In the genomic region with DNA sequence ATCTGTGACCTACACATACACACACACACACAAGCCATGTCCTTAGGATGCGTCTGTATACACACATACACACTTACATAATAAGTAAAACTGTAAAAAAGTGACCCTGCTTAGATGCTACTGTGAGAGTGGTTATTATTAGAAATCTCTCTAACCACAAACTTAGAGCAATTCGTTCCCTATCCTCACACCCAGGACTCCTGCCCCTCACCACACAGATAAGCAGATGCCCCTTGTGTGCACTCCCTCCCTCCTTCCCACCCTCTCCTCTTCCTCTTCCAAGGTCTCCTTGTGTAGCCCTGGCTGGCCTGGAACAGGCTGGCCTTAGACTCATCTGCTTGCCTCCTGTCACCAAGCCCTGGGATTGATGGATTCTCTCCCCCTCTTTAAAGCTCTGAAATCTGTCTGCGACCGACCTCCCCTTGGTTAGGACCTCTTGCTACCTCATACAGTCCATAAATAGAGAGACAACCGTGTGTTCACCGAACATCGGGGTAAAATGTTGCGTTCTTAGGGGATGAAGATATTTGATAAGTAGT, we compare ENCODE assay signal across 18 mouse cellular contexts. TPM values are rescaled to one million over a fixed set of nuclear protein-coding genes. Genes with fewer than 3 reads are reported as not detected.
A peak's percentile ranks its signal among the peaks of the same experiment; 100 is the strongest.
DNase-seq lines count a peak whose midpoint lies in the region; ATAC-seq and TF ChIP-seq lines count a peak whose summit lies in the region.
"Had no signal": no experiment of that assay in that cellular context is flagged by ENCODE, and none has a peak within 500 bp of the region (broad histone marks: within the 10 kb centered on the region; RNA-seq: fewer than 3 reads in every experiment).

No protein-coding gene starts in this region.

- no peak overlapping the region for H3K4me3 ChIP-seq in heart, embryonic 12.5 days
- no peak overlapping the region for H3K4me3 ChIP-seq in MEL (ENCODE audit: control insufficient read depth in 1 of 2, insufficient read depth in 1 of 2, low read depth in 2 of 2, low read length in 2 of 2)
- H3K4me3 ChIP-seq in liver, embryonic 14.5 days (ENCODE audit: insufficient read depth in 1 of 2, low read depth in 2 of 2, low read length in 2 of 2), result no peak overlapping the region
- H3K4me3 ChIP-seq: embryonic facial prominence, embryonic 13.5 days; forebrain, embryonic 10.5 days had no signal

- H3K27ac ChIP-seq in heart, embryonic 12.5 days (ENCODE audit: poor library complexity, severe bottlenecking), result no peak overlapping the region
- peak overlapping the region; percentile 35 for H3K27ac ChIP-seq in MEL (ENCODE audit: control insufficient read depth, low read depth, low read length)
- peak overlapping the region; percentile 94 for H3K27ac ChIP-seq in liver, embryonic 14.5 days
- H3K27ac ChIP-seq: embryonic facial prominence, embryonic 13.5 days; forebrain, embryonic 10.5 days had no signal

- DNase-seq in cerebellum, adult 11-12 months, result peak; percentile 41
- DNase-seq in cerebellum, adult 8-10 months, result no peak
- DNase-seq in heart, adult 11 months, result no peak
- peak; percentile 80 for DNase-seq in MEL (ENCODE audit: low read depth, low spot score)
- no peak for DNase-seq in liver, embryonic 14.5 days (ENCODE audit: low read depth in 3 of 3, low spot score in 3 of 3)
- no peak for DNase-seq in thymus, postnatal 25 days
- no peak for DNase-seq in spleen, adult 12 weeks (ENCODE audit: low spot score)
- DNase-seq: adrenal gland, adult 8-10 months; cerebellum, adult 11 months; lung, embryonic 14.5 days; lung, postnatal 4 days; spleen, adult 18-20 months; thymus, adult 18-20 months had no signal

- no peak for TF ChIP-seq CTCF in MEL (IDR thresholded peaks at IDR 0.05 in 2 of 3, conservative IDR thresholded peaks at IDR 0.05 in 1 of 3; ENCODE audit: control insufficient read depth in 1 of 3, insufficient read depth in 1 of 3, low read depth in 2 of 3, low read length in 3 of 3, poor library complexity in 1 of 3, severe bottlenecking in 1 of 3)
- no peak for TF ChIP-seq CTCF in liver, embryonic 14.5 days (IDR thresholded peaks at IDR 0.05; ENCODE audit: low read depth)

- WGBS in heart, embryonic 12.5 days, result 65% methylated on average over 8 of the region's 8 CpGs
- WGBS in liver, embryonic 14.5 days (ENCODE audit: insufficient replicate concordance), result 18% methylated on average over 8 of the region's 8 CpGs

- no peaks in the 10 kb centered on the region for H3K9me3 ChIP-seq in heart, embryonic 12.5 days (replicated peaks)
- no peaks in the 10 kb centered on the region for H3K9me3 ChIP-seq in MEL (replicated peaks; ENCODE audit: insufficient read depth, low read length)
- H3K9me3 ChIP-seq in liver, embryonic 14.5 days (ENCODE audit: control insufficient read depth, low read length), result no peaks in the 10 kb centered on the region
- H3K9me3 ChIP-seq: embryonic facial prominence, embryonic 13.5 days; forebrain, embryonic 10.5 days had no signal

- H3K79me2 ChIP-seq in MEL (ENCODE audit: control insufficient read depth, insufficient read depth, low read length, poor library complexity), result peaks cover 17% of the 10 kb centered on the region

- ATAC-seq in heart, embryonic 12.5 days (ENCODE audit: insufficient number of reproducible peaks, low FRiP score), result no peak
- ATAC-seq in liver, embryonic 14.5 days (ENCODE audit: insufficient read depth), result no peak
- ATAC-seq: hindbrain, embryonic 16.5 days; intestine, postnatal 0 days had no signal

- peaks cover 35% of the 10 kb centered on the region for H3K4me1 ChIP-seq in heart, embryonic 12.5 days (replicated peaks)
- peaks cover 22 to 30% of the 10 kb centered on the region in 2 experiments for H3K4me1 ChIP-seq in MEL (ENCODE audit: control insufficient read depth in 1 of 2, insufficient read depth in 2 of 2, low read length in 2 of 2)
- H3K4me1 ChIP-seq in liver, embryonic 14.5 days (replicated peaks; ENCODE audit: control insufficient read depth in 2 of 2, insufficient read depth in 2 of 2, low read length in 1 of 2), result peaks cover 29 to 38% of the 10 kb centered on the region in 2 experiments

- TF ChIP-seq RAD21 in MEL (IDR thresholded peaks at IDR 0.05; ENCODE audit: low read depth, low read length), result no peak

- H3K27me3 ChIP-seq in heart, embryonic 12.5 days (replicated peaks), result no peaks in the 10 kb centered on the region
- H3K27me3 ChIP-seq in MEL (ENCODE audit: control insufficient read depth in 1 of 2, insufficient read depth in 2 of 2, low read length in 2 of 2), result no peaks in the 10 kb centered on the region
- no peaks in the 10 kb centered on the region for H3K27me3 ChIP-seq in liver, embryonic 14.5 days (ENCODE audit: control insufficient read depth, insufficient read depth, low read length)
- H3K27me3 ChIP-seq: embryonic facial prominence, embryonic 13.5 days had no signal

- no peak for TF ChIP-seq POLR2A in MEL (IDR thresholded peaks at IDR 0.05; ENCODE audit: control insufficient read depth in 1 of 2, insufficient read depth in 1 of 2, low read depth in 1 of 2, low read length in 2 of 2, poor library complexity in 1 of 2)

- H3K4me2 ChIP-seq in heart, embryonic 12.5 days, result no peak overlapping the region
- peak overlapping the region; percentile 96 for H3K4me2 ChIP-seq in liver, embryonic 14.5 days (ENCODE audit: low read depth)
- H3K4me2 ChIP-seq: embryonic facial prominence, embryonic 13.5 days; lung, embryonic 14.5 days had no signal

- peak; percentile 88 to 92 for TF ChIP-seq EP300 in MEL (IDR thresholded peaks at IDR 0.05; ENCODE audit: low read depth in 1 of 2, low read length in 2 of 2)
- TF ChIP-seq EP300 in liver, embryonic 14.5 days (IDR thresholded peaks at IDR 0.05; ENCODE audit: low read depth), result peak; percentile 41; the same call in 1 of the 2 replicates

- H3K36me3 ChIP-seq in heart, embryonic 12.5 days, result peaks cover 14% of the 10 kb centered on the region
- H3K36me3 ChIP-seq in MEL (ENCODE audit: control insufficient read depth in 1 of 2, insufficient read depth in 2 of 2, low read length in 2 of 2), result peaks cover 0 to 36% of the 10 kb centered on the region in 2 experiments; a peak in 2 of 4 replicates
- H3K36me3 ChIP-seq in liver, embryonic 14.5 days (replicated peaks; ENCODE audit: control insufficient read depth, insufficient read depth, low read depth), result peaks cover 4% of the 10 kb centered on the region

- H3K9ac ChIP-seq in heart, embryonic 12.5 days, result 0 out of 2 replicates have a peak overlapping the region, but pooled peaks have one; percentile 7
- no peak overlapping the region for H3K9ac ChIP-seq in MEL (ENCODE audit: control insufficient read depth, low read depth, low read length, poor library complexity, severe bottlenecking)
- H3K9ac ChIP-seq in liver, embryonic 14.5 days (replicated peaks), result peak overlapping the region; percentile 28; the same call in 1 of the 2 replicates
- H3K9ac ChIP-seq: embryonic facial prominence, embryonic 13.5 days; lung, embryonic 14.5 days had no signal

TF ChIP-seq in MEL, 35 proteins besides CTCF, POLR2A, EP300 and RAD21 (continues in another document):
- TF ChIP-seq GATA1 (IDR thresholded peaks at IDR 0.05; ENCODE audit: low read depth, low read length) (peak; percentile 92), MEF2A (IDR thresholded peaks at IDR 0.05; ENCODE audit: extremely low read depth, insufficient replicate concordance, low read depth, low read length, poor library complexity, severe bottlenecking) (peak; percentile 91), ZMIZ1 (IDR thresholded peaks at IDR 0.05; ENCODE audit: low read depth, low read length) (no peak), CHD2 (IDR thresholded peaks at IDR 0.05; ENCODE audit: low read length) (no peak), UBTF (IDR thresholded peaks at IDR 0.05; ENCODE audit: borderline replicate concordance, insufficient read depth, low read depth, low read length) (no peak), RCOR1 (IDR thresholded peaks at IDR 0.05; ENCODE audit: low read depth, low read length) (peak; percentile 84)

RNA-seq across cellular contexts. Expression of gene Hexim2, which starts 3.9 kb away (rescaled TPM):
- 7.8 and 8.4 TPM in 2 replicates for polyA plus RNA-seq in heart, embryonic 12.5 days (2016; fragmentation: Nextera tagmentation; extraction: Ambion mirVana)
- 12.3 and 17.2 TPM in 2 replicates for total RNA-seq in MEL (2012; rRNA removed)
- polyA plus RNA-seq in MEL (2012; ENCODE audit: insufficient read depth in 1 of 2, insufficient read length in 2 of 2, low read depth in 1 of 2, low replicate concordance in 2 of 2, missing spikeins in 1 of 2), result 10 to 100 TPM in 1 of 2 experiments, not detected in 1; 12.5 TPM
- 2.2 and 3.5 TPM in 2 replicates for polyA plus RNA-seq in liver, embryonic 14.5 days (2012; rRNA removed)
- polyA plus RNA-seq in liver, embryonic 14.5 days (2014; fragmentation: Nextera tagmentation; extraction: Ambion mirVana), result 3.4 and 4.4 TPM in 2 replicates

RNA-seq across cellular contexts. Expression of gene Hexim1, which starts 20.1 kb away (rescaled TPM):
- polyA plus RNA-seq in heart, embryonic 12.5 days (2016; fragmentation: Nextera tagmentation; extraction: Ambion mirVana), result 2.8 and 3.0 TPM in 2 replicates
- total RNA-seq in MEL (2012; rRNA removed), result 17.3 and 18.4 TPM in 2 replicates
- 10 to 100 TPM in 1 of 2 experiments, not detected in 1; 25.4 TPM for polyA plus RNA-seq in MEL (2012; ENCODE audit: insufficient read depth in 1 of 2, insufficient read length in 2 of 2, low read depth in 1 of 2, low replicate concordance in 2 of 2, missing spikeins in 1 of 2)
- polyA plus RNA-seq in liver, embryonic 14.5 days (2012; rRNA removed), result 8.4 and 11.4 TPM in 2 replicates
- 2.4 and 2.6 TPM in 2 replicates for polyA plus RNA-seq in liver, embryonic 14.5 days (2014; fragmentation: Nextera tagmentation; extraction: Ambion mirVana)

RNA-seq across cellular contexts. Expression of gene Acbd4, which starts 34.6 kb away (rescaled TPM):
- 13.5 and 13.8 TPM in 2 replicates for polyA plus RNA-seq in heart, embryonic 12.5 days (2016; fragmentation: Nextera tagmentation; extraction: Ambion mirVana)
- total RNA-seq in MEL (2012; rRNA removed), result 15.2 and 16.6 TPM in 2 replicates
- 10 to 100 TPM in 1 of 2 experiments, not detected in 1; 18.3 TPM for polyA plus RNA-seq in MEL (2012; ENCODE audit: insufficient read depth in 1 of 2, insufficient read length in 2 of 2, low read depth in 1 of 2, low replicate concordance in 2 of 2, missing spikeins in 1 of 2)
- polyA plus RNA-seq in liver, embryonic 14.5 days (2012; rRNA removed), result 22.2 and 27.3 TPM in 2 replicates
- polyA plus RNA-seq in liver, embryonic 14.5 days (2014; fragmentation: Nextera tagmentation; extraction: Ambion mirVana), result 49.7 and 63.2 TPM in 2 replicates

RNA-seq across cellular contexts. Expression of gene Plcd3, which starts 34.6 kb away (rescaled TPM):
- polyA plus RNA-seq in heart, embryonic 12.5 days (2016; fragmentation: Nextera tagmentation; extraction: Ambion mirVana), result 5.8 and 6.6 TPM in 2 replicates
- 1.7 and 2.0 TPM in 2 replicates for total RNA-seq in MEL (2012; rRNA removed)
- 1 to 10 TPM in 1 of 2 experiments, not detected in 1; 2.6 TPM for polyA plus RNA-seq in MEL (2012; ENCODE audit: insufficient read depth in 1 of 2, insufficient read length in 2 of 2, low read depth in 1 of 2, low replicate concordance in 2 of 2, missing spikeins in 1 of 2)
- 0.31 and 0.36 TPM in 2 replicates for polyA plus RNA-seq in liver, embryonic 14.5 days (2012; rRNA removed)
- polyA plus RNA-seq in liver, embryonic 14.5 days (2014; fragmentation: Nextera tagmentation; extraction: Ambion mirVana), result 0.06 and 0.29 TPM in 2 replicates

RNA-seq across cellular contexts. Expression of gene Fmnl1, which starts 34.8 kb away (rescaled TPM):
- polyA plus RNA-seq in heart, embryonic 12.5 days (2016; fragmentation: Nextera tagmentation; extraction: Ambion mirVana), result 1.1 and 1.7 TPM in 2 replicates
- total RNA-seq in MEL (2012; rRNA removed), result 1.4 and 1.7 TPM in 2 replicates
- polyA plus RNA-seq in MEL (2012; ENCODE audit: insufficient read depth in 1 of 2, insufficient read length in 2 of 2, low read depth in 1 of 2, low replicate concordance in 2 of 2, missing spikeins in 1 of 2), result 10 to 100 TPM in 1 of 2 experiments, not detected in 1; 17.2 TPM
- polyA plus RNA-seq in liver, embryonic 14.5 days (2012; rRNA removed), result 2.3 and 3.5 TPM in 2 replicates
- polyA plus RNA-seq in liver, embryonic 14.5 days (2014; fragmentation: Nextera tagmentation; extraction: Ambion mirVana), result 2.3 and 3.5 TPM in 2 replicates

Comparison
In these comparisons a context has a peak if more than half of its experiments do, and no peak if none do; other contexts are left out.
1. DNase-seq: peak in cerebellum, adult 11-12 months (single experiment) and MEL (single experiment); none in cerebellum, adult 8-10 months (single experiment), heart, adult 11 months (single experiment), liver, embryonic 14.5 days (0 of 3), thymus, postnatal 25 days (single experiment) and spleen, adult 12 weeks (single experiment).